Mouse (Mus musculus) liver, embryonic 14.5 days (tissue): ENCODE results near the gene Intu.

Experiments used
- CTCF ChIP-seq: IDR thresholded peaks from 2 replicates; pipeline ENCODE4 v1.5.1; 2016; ENCODE audit warnings: antibody characterized with exemption, low read depth, control low read depth
- EP300 ChIP-seq: IDR thresholded peaks from 2 replicates; pipeline ENCODE4 v1.6.1; 2016; ENCODE audit warnings: antibody characterized with exemption, low read depth

GRCm38 (mm10) chr3:40528958-40529357 is 2.1 kb upstream of the Intu start:
- TF ChIP-seq CTCF (no peak), EP300 (no peak)
